Mouse (Mus musculus): ENCODE measurements at regions not wholly inside any gene's neighbourhood (a gene's known extent, or its start where the extent isn't known, plus 50 kb on each side); places are given as distances from the start of the nearest gene placed in this dataset.

- no peaks in the 10 kb centered on the region for H3K4me1 ChIP-seq
Measured at GRCm38 (mm10) chr8:112189698-112190097, 174.9 kb upstream of the Gm6793 start.

GRCm38 (mm10) chr8:112170184-112170583 lies 155.3 kb upstream of the Gm6793 start:
- 96% methylated on average over 1 of the region's 1 CpGs for WGBS
- no peak for DNase-seq (ENCODE audit: low spot score)
- Histone ChIP-seq H3K4me3 (no peak overlapping the region), H3K9me3 (0 out of 2 replicates have a peak, but pooled peaks cover 4% of the 10 kb centered on the region), H3K4me1 (0 out of 2 replicates have a peak, but pooled peaks cover 4% of the 10 kb centered on the region), H3K27ac (no peak overlapping the region), H3K27me3 (ENCODE audit: insufficient read depth, poor library complexity, severe bottlenecking) (no peaks in the 10 kb centered on the region), H3K36me3 (no peaks in the 10 kb centered on the region)

More at GRCm38 (mm10) chr8:112189698-112190097, 174.9 kb upstream of the Gm6793 start:
- H3K36me3 ChIP-seq = no peaks in the 10 kb centered on the region
- H3K9me3 ChIP-seq = no peaks in the 10 kb centered on the region
- H3K27ac ChIP-seq = no peak overlapping the region
- WGBS = 28% methylated on average over 2 of the region's 2 CpGs
- DNase-seq (ENCODE audit: low spot score) = no peak
- H3K27me3 ChIP-seq (ENCODE audit: insufficient read depth, poor library complexity, severe bottlenecking) = no peaks in the 10 kb centered on the region
- H3K4me3 ChIP-seq = no peak overlapping the region

- DNase-seq (ENCODE audit: low spot score) = no peak
- Histone ChIP-seq H3K4me1 (no peaks in the 10 kb centered on the region), H3K9me3 (no peaks in the 10 kb centered on the region), H3K4me3 (no peak overlapping the region), H3K36me3 (no peaks in the 10 kb centered on the region), H3K27me3 (ENCODE audit: insufficient read depth, poor library complexity, severe bottlenecking) (no peaks in the 10 kb centered on the region), H3K27ac (no peak overlapping the region)
- whole genome bisulfite sequencing = 83% methylated on average over 7 of the region's 7 CpGs
Measured at GRCm38 (mm10) chr8:112156656-112157055, 141.8 kb upstream of the Gm6793 start.

- Histone ChIP-seq H3K4me3 (no peak overlapping the region), H3K36me3 (no peaks in the 10 kb centered on the region), H3K9me3 (no peaks in the 10 kb centered on the region), H3K27ac (no peak overlapping the region), H3K4me1 (no peaks in the 10 kb centered on the region), H3K27me3 (ENCODE audit: insufficient read depth, poor library complexity, severe bottlenecking) (no peaks in the 10 kb centered on the region)
- WGBS = 66% methylated on average over 5 of the region's 5 CpGs
- DNase-seq (ENCODE audit: low spot score) = no peak
Measured at GRCm38 (mm10) chr8:112138924-112139323, 124.1 kb upstream of the Gm6793 start.

GRCm38 (mm10) chr8:112130196-112130595 lies 115.4 kb upstream of the Gm6793 start:
- no peak overlapping the region for H3K27ac ChIP-seq
- H3K4me1 ChIP-seq = no peaks in the 10 kb centered on the region
- WGBS = 69% methylated on average over 2 of the region's 2 CpGs
- no peaks in the 10 kb centered on the region for H3K27me3 ChIP-seq (ENCODE audit: insufficient read depth, poor library complexity, severe bottlenecking)
- H3K4me3 ChIP-seq = no peak overlapping the region
- no peaks in the 10 kb centered on the region for H3K9me3 ChIP-seq
- DNase-seq (ENCODE audit: low spot score) = no peak
- no peaks in the 10 kb centered on the region for H3K36me3 ChIP-seq

GRCm38 (mm10) chr8:112128833-112129518 lies 114.1 kb upstream of the Gm6793 start:
- Histone ChIP-seq H3K4me1 (no peaks in the 10 kb centered on the region), H3K27ac (no peak overlapping the region), H3K36me3 (no peaks in the 10 kb centered on the region), H3K4me3 (no peak overlapping the region), H3K27me3 (ENCODE audit: insufficient read depth, poor library complexity, severe bottlenecking) (no peaks in the 10 kb centered on the region), H3K9me3 (no peaks in the 10 kb centered on the region)
- WGBS = 48% methylated on average over 14 of the region's 14 CpGs
- peak; percentile 89 for DNase-seq (ENCODE audit: low spot score)

GRCm38 (mm10) chr8:112111950-112112349 lies 97.1 kb upstream of the Gm6793 start:
- Histone ChIP-seq H3K27ac (no peak overlapping the region), H3K4me1 (no peaks in the 10 kb centered on the region), H3K36me3 (no peaks in the 10 kb centered on the region), H3K9me3 (no peaks in the 10 kb centered on the region), H3K27me3 (ENCODE audit: insufficient read depth, poor library complexity, severe bottlenecking) (no peaks in the 10 kb centered on the region), H3K4me3 (no peak overlapping the region)
- DNase-seq (ENCODE audit: low spot score) = no peak
- WGBS = 54% methylated on average over 2 of the region's 2 CpGs

GRCm38 (mm10) chr8:112097883-112098635 lies 83.2 kb upstream of the Gm6793 start:
- H3K27ac ChIP-seq = peak overlapping the region; percentile 42; the same call in 1 of the 2 replicates
- no peaks in the 10 kb centered on the region for H3K36me3 ChIP-seq
- DNase-seq (ENCODE audit: low spot score) = peak; percentile 77
- no peaks in the 10 kb centered on the region for H3K4me1 ChIP-seq
- H3K27me3 ChIP-seq (ENCODE audit: insufficient read depth, poor library complexity, severe bottlenecking) = no peaks in the 10 kb centered on the region
- H3K9me3 ChIP-seq = no peaks in the 10 kb centered on the region
- 75% methylated on average over 10 of the region's 10 CpGs for WGBS
- H3K4me3 ChIP-seq = no peak overlapping the region

GRCm38 (mm10) chr8:112094881-112095280 lies 80.0 kb upstream of the Gm6793 start:
- H3K27ac ChIP-seq = no peak overlapping the region
- H3K36me3 ChIP-seq = no peaks in the 10 kb centered on the region

GRCm38 (mm10) chr8:112093554-112093953 lies 78.7 kb upstream of the Gm6793 start:
- 62% methylated on average over 7 of the region's 7 CpGs for WGBS
- no peaks in the 10 kb centered on the region for H3K9me3 ChIP-seq
- no peak overlapping the region for H3K4me3 ChIP-seq
- no peaks in the 10 kb centered on the region for H3K36me3 ChIP-seq
- H3K4me1 ChIP-seq = no peaks in the 10 kb centered on the region
- H3K27me3 ChIP-seq (ENCODE audit: insufficient read depth, poor library complexity, severe bottlenecking) = no peaks in the 10 kb centered on the region
- no peak for DNase-seq (ENCODE audit: low spot score)
- H3K27ac ChIP-seq = no peak overlapping the region

More at GRCm38 (mm10) chr8:112094881-112095280, 80.0 kb upstream of the Gm6793 start:
- Histone ChIP-seq H3K27me3 (ENCODE audit: insufficient read depth, poor library complexity, severe bottlenecking) (no peaks in the 10 kb centered on the region), H3K9me3 (no peaks in the 10 kb centered on the region), H3K4me1 (no peaks in the 10 kb centered on the region), H3K4me3 (no peak overlapping the region)
- whole genome bisulfite sequencing = 78% methylated on average over 2 of the region's 2 CpGs
- no peak for DNase-seq (ENCODE audit: low spot score)

GRCm38 (mm10) chr8:112092831-112093230 lies 78.0 kb upstream of the Gm6793 start:
- Histone ChIP-seq H3K4me3 (no peak overlapping the region), H3K27me3 (ENCODE audit: insufficient read depth, poor library complexity, severe bottlenecking) (no peaks in the 10 kb centered on the region), H3K36me3 (no peaks in the 10 kb centered on the region), H3K27ac (no peak overlapping the region), H3K4me1 (no peaks in the 10 kb centered on the region), H3K9me3 (no peaks in the 10 kb centered on the region)
- DNase-seq (ENCODE audit: low spot score) = no peak
- WGBS = 58% methylated on average over 3 of the region's 3 CpGs

- no peaks in the 10 kb centered on the region for H3K27me3 ChIP-seq (ENCODE audit: insufficient read depth, poor library complexity, severe bottlenecking)
Measured at GRCm38 (mm10) chr8:112078621-112079020, 63.8 kb upstream of the Gm6793 start.

GRCm38 (mm10) chr8:112072205-112072604 lies 57.4 kb upstream of the Gm6793 start:
- DNase-seq (ENCODE audit: low spot score) = no peak
- no peaks in the 10 kb centered on the region for H3K27me3 ChIP-seq (ENCODE audit: insufficient read depth, poor library complexity, severe bottlenecking)
- 79% methylated on average over 14 of the region's 14 CpGs for WGBS
- H3K4me3 ChIP-seq = no peak overlapping the region
- H3K9me3 ChIP-seq = no peaks in the 10 kb centered on the region
- no peak overlapping the region for H3K27ac ChIP-seq
- H3K4me1 ChIP-seq = no peaks in the 10 kb centered on the region
- no peaks in the 10 kb centered on the region for H3K36me3 ChIP-seq

More at GRCm38 (mm10) chr8:112078621-112079020, 63.8 kb upstream of the Gm6793 start:
- no peak overlapping the region for H3K4me3 ChIP-seq
- no peak overlapping the region for H3K27ac ChIP-seq
- no peak for DNase-seq (ENCODE audit: low spot score)
- no peaks in the 10 kb centered on the region for H3K36me3 ChIP-seq
- H3K9me3 ChIP-seq = no peaks in the 10 kb centered on the region
- WGBS = 78% methylated on average over 10 of the region's 10 CpGs
- no peaks in the 10 kb centered on the region for H3K4me1 ChIP-seq
